Mouse (Mus musculus): ENCODE data around the gene Epn2. TPM values are rescaled to one million over a fixed set of nuclear protein-coding genes. Genes with fewer than 3 reads are reported as not detected.

Epn2 gene
- total RNA-seq, 2 experiments from 2014 or later = 25.0 to 29.2 TPM

Other genes with a start within 250 kb of the Epn2 start
- not detected for gene Slc47a2, start 236.8 kb downstream of the Epn2 start, total RNA-seq (2021)
- gene Slc47a1, start 201.3 kb downstream of the Epn2 start, total RNA-seq (2021) = 1 to 10 TPM; 4.2 to 5.0 TPM
- 1 to 10 TPM; 2.0 to 2.6 TPM for gene Rnf112, start 125.6 kb downstream of the Epn2 start, total RNA-seq (2021)
- gene Mfap4, start 94.3 kb downstream of the Epn2 start, total RNA-seq (2021) = 100 to 1,000 TPM; 245 to 288 TPM
- gene Mapk7, start 85.3 kb downstream of the Epn2 start, total RNA-seq (2021) = 10 to 100 TPM in 1 of 2 experiments, 1 to 10 TPM in 1; 8.4 to 12.9 TPM
- gene B9d1, start 74.5 kb downstream of the Epn2 start, total RNA-seq (2021) = 1 to 10 TPM; 5.9 to 9.7 TPM
- 1 to 10 TPM; 7.0 to 8.0 TPM for gene Grap, start 73.6 kb upstream of the Epn2 start, total RNA-seq (2021)
- gene Fam83g, start 104.4 kb upstream of the Epn2 start, total RNA-seq (2021) = under 1 TPM; 0.16 to 0.41 TPM
- not detected for gene Slc5a10, start 141.1 kb upstream of the Epn2 start, total RNA-seq (2021)
- 1 to 10 TPM; 6.0 to 7.9 TPM for gene Prpsap2, start 182.4 kb upstream of the Epn2 start, total RNA-seq (2021)

Data from gastrocnemius, postnatal 10 days (tissue).